Mouse (Mus musculus) embryonic facial prominence, embryonic 11.5 days (tissue): ENCODE data around the gene Gli2. TPM values are rescaled to one million over a fixed set of nuclear protein-coding genes. Genes with fewer than 3 reads are reported as not detected.
A peak's percentile ranks its signal among the peaks of the same experiment; 100 is the strongest.

ENCODE experiments used
- ATAC-seq: fragments of 200-750 bp; cut with Nextera tagmentation; replicated peaks from 2 replicates; pipeline ENCODE4 v1.8.0; 2017; ENCODE audit warnings: low read depth; ENCODE audit not compliant: insufficient number of reproducible peaks, low FRiP score, low TSS enrichment
- DNase-seq: peaks from one replicate; pipeline ENCODE4 v3.0.0-alpha.2; 2015; ENCODE audit warnings: low spot score
- H3K27ac ChIP-seq: fragments of 300-500 bp; sonication (generic); replicated peaks from 2 replicates; pipeline ENCODE4 v1.5.1; 2014; ENCODE audit warnings: mild to moderate bottlenecking, low read depth, low read length, control low read depth
- H3K27me3 ChIP-seq: fragments of 300-500 bp; sonication (generic); 2 replicates; pipeline ENCODE4 v1.6.1; 2014; ENCODE audit warnings: mild to moderate bottlenecking, low read length, moderate library complexity, mixed read lengths; ENCODE audit not compliant: control insufficient read depth, insufficient read depth
- H3K36me3 ChIP-seq: fragments of 300-500 bp; sonication (generic); replicated peaks from 2 replicates; pipeline ENCODE4 v1.6.1; 2014; ENCODE audit warnings: low read depth, mild to moderate bottlenecking, low read length, moderate library complexity, mixed read lengths; ENCODE audit not compliant: control insufficient read depth, insufficient read depth
- H3K4me1 ChIP-seq: fragments of 300-500 bp; sonication (generic); 2 replicates; pipeline ENCODE4 v1.6.1; 2014; ENCODE audit warnings: low read length, mixed read lengths; ENCODE audit not compliant: control insufficient read depth, insufficient read depth
- H3K4me2 ChIP-seq: fragments of 300-500 bp; sonication (generic); 2 replicates; pipeline ENCODE4 v1.6.1; 2014; ENCODE audit warnings: low read depth, mild to moderate bottlenecking, control low read depth, low read length, moderate library complexity
- H3K4me3 ChIP-seq: fragments of 300-500 bp; sonication (generic); 2 replicates; pipeline ENCODE4 v1.5.1; 2014; ENCODE audit warnings: low read depth, low read length, control low read depth
- H3K9ac ChIP-seq: fragments of 300-500 bp; sonication (generic); replicated peaks from 2 replicates; pipeline ENCODE4 v1.6.1; 2014; ENCODE audit warnings: mild to moderate bottlenecking, control low read depth, low read length
- H3K9me3 ChIP-seq: fragments of 300-500 bp; sonication (generic); replicated peaks from 2 replicates; pipeline ENCODE4 v1.6.1; 2016; ENCODE audit warnings: mild to moderate bottlenecking, low read length, inconsistent platforms, mixed read lengths; ENCODE audit not compliant: control insufficient read depth
- WGBS: fragments of 180-500 bp; shearing (Covaris S2); extraction: QIAGEN DNeasy Blood & Tissue Kit; methylation state at CpG from one replicate; pipeline ENCODE4 v1.1.7; 2014; 5-methylcytosine and 5-hydroxymethylcytosine counted together
- polyA plus RNA-seq: library from polyadenylated mRNA; unstranded; fragments of >200 nt; fragmentation: Nextera tagmentation; extraction: Ambion mirVana; gene quantifications from 2 replicates; pipeline ENCODE4 v1.2.1, GENCODE M21; 2014

The Gli2 gene
- polyA plus RNA-seq, 1 experiment from 2014 or later: 13.3 TPM

- no peak for DNase-seq
- no peak overlapping the region for H3K4me2 ChIP-seq
- peaks cover 2% of the 10 kb centered on the region; the same call in 1 of the 2 replicates for H3K4me1 ChIP-seq
- no peak overlapping the region for H3K27ac ChIP-seq
- no peak overlapping the region for H3K4me3 ChIP-seq
- H3K9me3 ChIP-seq: no peaks in the 10 kb centered on the region
- H3K9ac ChIP-seq: no peak overlapping the region
- 62% methylated on average over 8 of the region's 8 CpGs for WGBS
- H3K36me3 ChIP-seq: no peaks in the 10 kb centered on the region
- no peaks in the 10 kb centered on the region for H3K27me3 ChIP-seq
- ATAC-seq: no peak
Observed at GRCm38 (mm10) chr1:119056491-119056890, 3.1 kb upstream of the Gli2 start.

- Histone ChIP-seq H3K9me3 (no peaks in the 10 kb centered on the region), H3K4me2 (no peak overlapping the region), H3K4me3 (no peak overlapping the region), H3K9ac (no peak overlapping the region), H3K36me3 (no peaks in the 10 kb centered on the region), H3K27ac (no peak overlapping the region), H3K27me3 (no peaks in the 10 kb centered on the region), H3K4me1 (peaks cover 2% of the 10 kb centered on the region; the same call in 1 of the 2 replicates)
- WGBS: 82% methylated on average over 4 of the region's 4 CpGs
- ATAC-seq: no peak
- DNase-seq: no peak
Observed at GRCm38 (mm10) chr1:119055801-119056200, 2.4 kb upstream of the Gli2 start.

GRCm38 (mm10) chr1:119054468-119054867 is 1.0 kb upstream of the Gli2 start:
- Histone ChIP-seq H3K27ac (peak overlapping the region; percentile 96), H3K36me3 (no peaks in the 10 kb centered on the region), H3K4me1 (peaks cover 2% of the 10 kb centered on the region), H3K9ac (peak overlapping the region; percentile 76), H3K27me3 (no peaks in the 10 kb centered on the region), H3K4me3 (peak overlapping the region; percentile 55), H3K9me3 (no peaks in the 10 kb centered on the region), H3K4me2 (peak overlapping the region; percentile 53; the same call in 1 of the 2 replicates)
- WGBS: 10% methylated on average over 6 of the region's 6 CpGs
- no peak for ATAC-seq
- peak; percentile 51 for DNase-seq

- peak overlapping the region; percentile 55 for H3K4me3 ChIP-seq
- peak; percentile 92 for DNase-seq
- H3K4me1 ChIP-seq: peaks cover 2% of the 10 kb centered on the region
- H3K9ac ChIP-seq: peak overlapping the region; percentile 76
- peak overlapping the region; percentile 53 for H3K4me2 ChIP-seq
- peak overlapping the region; percentile 96 for H3K27ac ChIP-seq
- WGBS: under 1% methylated on average over 25 of the region's 25 CpGs
- no peaks in the 10 kb centered on the region for H3K9me3 ChIP-seq
- ATAC-seq: peak; percentile 54
- H3K27me3 ChIP-seq: no peaks in the 10 kb centered on the region
- H3K36me3 ChIP-seq: no peaks in the 10 kb centered on the region
Observed at GRCm38 (mm10) chr1:119053872-119054354, 494 bp upstream of the Gli2 start.

GRCm38 (mm10) chr1:119052631-119053177 is 715 bp downstream of the Gli2 start:
- Histone ChIP-seq H3K9me3 (no peaks in the 10 kb centered on the region), H3K4me3 (peak overlapping the region; percentile 55), H3K36me3 (no peaks in the 10 kb centered on the region), H3K4me2 (peak overlapping the region; percentile 53), H3K4me1 (peaks cover 4% of the 10 kb centered on the region), H3K27me3 (no peaks in the 10 kb centered on the region), H3K9ac (peak overlapping the region; percentile 76), H3K27ac (peak overlapping the region; percentile 96)
- ATAC-seq (no peak), DNase-seq (peak; percentile 63)
- under 1% methylated on average over 33 of the region's 33 CpGs for WGBS

- Histone ChIP-seq H3K4me2 (peak overlapping the region; percentile 53), H3K27ac (peak overlapping the region; percentile 96), H3K4me1 (peaks cover 4% of the 10 kb centered on the region), H3K36me3 (no peaks in the 10 kb centered on the region), H3K4me3 (peak overlapping the region; percentile 55), H3K27me3 (no peaks in the 10 kb centered on the region), H3K9ac (peak overlapping the region; percentile 76), H3K9me3 (no peaks in the 10 kb centered on the region)
- WGBS: under 1% methylated on average over 21 of the region's 21 CpGs
- 0 out of 2 replicates have a peak, but pooled peaks have one; percentile 3 for ATAC-seq
- DNase-seq: peak; percentile 80
Observed at GRCm38 (mm10) chr1:119051938-119052551, 1.4 kb downstream of the Gli2 start.

- Histone ChIP-seq H3K4me2 (peak overlapping the region; percentile 53), H3K9me3 (no peaks in the 10 kb centered on the region), H3K27ac (peak overlapping the region; percentile 96), H3K36me3 (no peaks in the 10 kb centered on the region), H3K4me1 (peaks cover 4% of the 10 kb centered on the region), H3K9ac (peak overlapping the region; percentile 76), H3K4me3 (peak overlapping the region; percentile 55), H3K27me3 (no peaks in the 10 kb centered on the region)
- ATAC-seq: no peak
- 2% methylated on average over 21 of the region's 21 CpGs for WGBS
- peak; percentile 17 for DNase-seq
Observed at GRCm38 (mm10) chr1:119051192-119051937, 2.1 kb downstream of the Gli2 start.
